Mouse (Mus musculus) gastrocnemius, adult 8-10 months (tissue): ENCODE results near the gene Vmn1r158. TPM values are rescaled to one million over a fixed set of nuclear protein-coding genes. Genes with fewer than 3 reads are reported as not detected.
"Not testable (repeated sequence)": the region's sequence is repeated elsewhere in the genome, so short reads cannot be mapped to it uniquely, and the experiment has no call there.

Experiments used
- DNase-seq, 2 experiments: peaks; one replicate each; pipeline ENCODE4 v3.0.0; 2022; ENCODE audit warnings: low spot score in 2 of 2
- total RNA-seq, 4 experiments: library from RNA; stranded (reverse); gene quantifications; 2 replicates each; pipeline ENCODE4 v1.2.4; 2022

Vmn1r158 gene
- not detected for total RNA-seq

DNA sequence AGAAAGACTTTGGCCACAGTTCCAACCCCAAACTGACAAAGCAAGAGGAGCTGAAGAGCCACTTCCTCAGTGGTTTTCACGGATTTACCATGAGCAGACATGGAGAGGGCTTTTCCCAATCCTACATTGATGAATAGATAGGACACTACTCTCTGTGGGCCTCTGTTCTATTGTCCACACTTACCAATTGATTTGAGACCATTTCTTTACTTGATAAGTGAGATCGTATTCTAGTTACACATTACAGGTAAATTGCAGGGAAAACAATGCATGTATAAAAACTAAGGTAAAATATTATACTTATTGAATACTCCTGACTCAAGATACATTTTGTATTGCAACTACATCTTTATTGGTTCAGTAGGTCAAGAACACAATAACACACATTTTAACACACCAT lies at the start of gene Vmn1r158:
TSS of gene Vmn1r158 (minus strand) at position 101 of the 400 bp plus-strand sequence.
- DNase-seq: not testable (repeated sequence)

DNA sequence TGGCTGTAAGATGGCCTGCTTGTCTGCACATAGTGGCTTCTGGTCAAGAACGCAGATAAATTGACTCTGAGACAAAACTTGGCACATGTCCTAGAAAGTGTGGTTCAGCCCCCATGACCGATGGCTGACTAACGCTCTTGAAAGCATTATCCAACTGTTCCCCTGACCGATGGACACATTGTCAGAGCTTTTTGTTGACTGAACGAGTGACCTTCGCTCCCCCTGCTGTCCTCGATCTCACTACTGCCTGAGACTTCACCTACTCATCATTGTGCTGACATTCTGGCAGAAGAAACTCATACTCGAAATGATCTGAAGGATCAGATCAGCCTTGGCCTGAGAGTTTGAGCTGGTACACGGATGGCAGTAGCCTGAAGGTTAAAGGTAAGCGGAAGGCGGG lies 14.6 kb downstream of the Vmn1r158 start:
- DNase-seq: not testable (repeated sequence)

DNA sequence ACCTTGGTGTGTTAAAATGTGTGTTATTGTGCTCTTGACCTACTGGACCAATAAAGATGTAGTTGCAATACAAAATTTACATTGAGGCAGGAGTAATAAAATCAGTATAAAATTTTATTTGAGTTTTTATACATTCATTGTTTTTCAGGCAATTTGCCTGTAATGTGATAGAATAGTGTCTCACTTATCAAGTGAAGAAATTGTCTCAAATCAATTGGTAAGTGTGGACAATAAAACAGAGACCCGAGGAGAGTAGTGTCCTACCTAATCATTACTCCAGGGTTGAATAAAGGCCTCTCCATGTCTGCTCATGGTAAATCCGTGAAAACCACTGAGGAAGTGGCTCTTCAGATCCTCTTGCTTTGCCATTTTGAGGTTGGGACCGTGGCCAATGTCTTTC lies 29.2 kb downstream of the Vmn1r158 start, which contains the start of gene Vmn1r157:
TSS of gene Vmn1r157 (plus strand) at position 301 of the 400 bp plus-strand sequence.
- not testable (repeated sequence) for DNase-seq

Other genes starting within 250 kb of the Vmn1r158 start
- not detected for gene Gm4201, start 225.4 kb downstream of the Vmn1r158 start, total RNA-seq
- not detected for gene Gm4565, start 202.7 kb downstream of the Vmn1r158 start, total RNA-seq
- gene Vmn1r155, start 132.8 kb downstream of the Vmn1r158 start, total RNA-seq: not detected
- not detected for gene Gm8693, start 98.5 kb downstream of the Vmn1r158 start, total RNA-seq
- not detected for gene Gm4567, start 71.1 kb downstream of the Vmn1r158 start, total RNA-seq
- not detected for gene Vmn1r157, start 29.1 kb downstream of the Vmn1r158 start, total RNA-seq
- not detected for gene Vmn1r159, start 52.8 kb upstream of the Vmn1r158 start, total RNA-seq
- gene Vmn1r160, start 80.4 kb upstream of the Vmn1r158 start, total RNA-seq: not detected
- not detected for gene Gm4214, start 193.9 kb upstream of the Vmn1r158 start, total RNA-seq
- not detected for gene Gm4216, start 229.1 kb upstream of the Vmn1r158 start, total RNA-seq